Mouse (Mus musculus) T-helper 17 cell (primary cell): ENCODE measurements around the gene Kpnb1.

Experiments used
- in situ Hi-C, 2 experiments: fragments of 300-600 bp; cut with MboI, MseI; formaldehyde crosslinking; loops; 1 replicate in 1 of 2; 2 replicates in 1 of 2; pipeline ENCODE4 v1.15.1; 2025; ENCODE audit warnings: high pct_unique_total_duplicates in 2 of 2

Gene Kpnb1

DNA sequence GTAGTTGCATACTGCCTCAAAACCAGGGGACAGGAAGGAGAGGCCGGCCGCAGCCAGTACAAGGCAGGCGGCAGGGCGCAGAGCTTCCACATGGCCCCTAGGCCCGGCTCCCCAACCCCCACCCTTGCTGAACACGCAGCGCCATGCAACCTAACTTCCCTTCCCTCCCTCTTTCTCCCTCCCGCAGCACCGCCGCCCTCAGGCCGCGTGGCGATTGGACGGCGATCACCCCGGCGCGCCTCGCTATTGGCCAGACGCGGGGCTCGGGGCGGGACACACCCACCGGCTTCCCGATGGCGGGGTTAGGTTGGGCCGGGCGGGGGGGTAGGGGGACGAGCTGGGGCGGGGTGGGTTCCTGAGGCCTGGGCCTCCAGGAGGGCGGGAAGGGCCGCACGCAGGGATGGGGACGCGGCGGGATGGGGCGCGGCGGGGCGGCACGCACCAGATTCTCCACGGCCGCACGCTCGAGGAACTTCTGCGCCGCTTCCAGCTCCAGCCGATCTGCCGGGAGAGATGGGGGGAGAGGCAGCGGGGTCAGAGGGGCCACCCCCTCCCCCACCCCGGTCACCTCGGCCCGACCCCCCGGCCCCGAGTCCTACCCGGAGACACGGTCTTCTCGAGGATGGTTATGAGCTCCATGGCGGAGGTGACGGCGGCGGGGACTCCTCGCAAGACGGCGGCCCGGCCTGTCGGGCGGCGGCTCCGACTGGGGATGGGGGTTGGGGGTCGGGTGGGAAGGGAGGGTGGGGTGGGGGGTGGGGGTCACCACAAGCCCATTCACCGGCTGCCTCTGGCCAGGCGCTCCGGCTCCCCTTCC is 526 bp downstream of the Kpnb1 start:
- in situ Hi-C loops, result no loop called here

DNA sequence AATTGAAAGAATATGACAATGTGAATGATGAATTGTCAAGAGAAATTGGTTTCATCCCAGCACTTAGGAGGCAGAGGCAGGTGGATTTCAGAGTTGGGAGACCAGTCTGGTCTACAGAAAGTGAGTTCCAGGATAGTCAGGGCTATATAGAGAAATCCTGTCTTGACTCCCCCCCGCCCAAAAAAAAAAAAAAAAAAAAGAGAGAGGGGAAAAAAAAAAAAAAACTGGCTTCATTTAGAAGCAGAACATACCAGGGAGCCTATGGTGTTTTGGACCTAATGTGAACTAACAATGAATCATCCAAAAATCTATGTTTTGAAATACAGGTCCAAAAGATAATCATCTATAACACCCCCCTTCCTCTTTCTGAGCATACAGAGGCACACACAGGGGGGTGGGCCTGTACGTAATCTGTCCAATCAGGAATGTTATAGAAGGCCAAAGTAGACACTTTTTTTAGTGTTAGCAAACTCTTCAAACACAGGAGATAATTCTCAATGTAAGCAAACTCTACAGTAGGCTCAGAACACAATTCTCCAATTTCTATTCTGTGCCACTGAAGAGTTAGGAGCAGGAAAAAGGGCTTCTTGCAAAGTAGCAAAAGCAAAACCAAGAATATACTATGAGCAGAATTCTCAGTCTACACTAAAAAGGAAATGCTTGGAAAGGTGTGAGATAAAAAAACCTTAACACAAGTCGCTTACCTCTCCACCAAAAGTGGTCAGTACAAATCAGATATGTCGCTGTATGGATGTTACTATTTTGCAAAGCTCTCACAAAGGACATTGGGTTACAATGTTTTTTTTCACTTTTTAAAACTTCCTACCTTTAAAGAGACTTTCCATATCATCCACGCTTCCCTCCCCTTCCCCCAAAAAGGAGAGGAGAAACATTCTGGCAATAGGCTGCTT is 1.7 kb downstream of the Kpnb1 start:
- in situ Hi-C loops, result no loop called here

DNA sequence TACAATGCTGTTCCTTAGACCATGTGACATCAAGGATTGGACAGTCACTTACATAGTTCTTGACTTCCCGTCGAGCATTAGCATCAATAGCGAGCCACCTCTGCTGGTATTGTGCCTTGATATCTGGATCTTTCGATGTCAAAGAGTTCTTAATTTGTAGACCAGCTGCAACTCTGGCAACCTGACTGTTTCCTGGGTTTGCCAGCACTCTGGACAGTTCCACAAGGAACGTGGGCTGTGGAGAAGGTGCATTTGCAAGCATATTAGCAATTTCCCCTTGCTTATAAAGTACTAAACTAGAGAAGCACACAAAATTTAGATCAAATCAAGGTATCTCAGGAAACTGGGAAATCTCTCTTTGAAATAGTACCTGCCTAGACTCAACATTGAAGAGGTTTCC is 2.8 kb downstream of the Kpnb1 start:
- in situ Hi-C loops, result no loop called here

DNA sequence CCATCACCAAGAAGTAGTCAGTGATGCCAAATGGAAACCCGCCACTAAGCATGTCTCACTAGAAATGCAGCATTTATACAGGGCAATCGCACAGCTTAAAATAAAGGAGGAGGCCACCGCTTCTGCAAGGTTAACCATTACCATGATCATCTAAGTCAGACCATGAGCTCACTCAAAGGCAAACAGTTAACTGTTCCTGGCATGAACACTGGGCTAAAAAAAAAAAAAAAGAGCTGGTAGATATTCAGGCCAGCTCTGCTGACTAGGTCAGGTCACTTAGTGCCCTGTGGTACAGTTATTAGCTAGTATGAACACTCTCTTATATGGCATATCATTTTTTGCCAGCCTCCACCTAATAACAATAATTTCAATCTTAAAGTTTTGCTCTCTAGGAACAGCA is 5.2 kb downstream of the Kpnb1 start:
- in situ Hi-C loops, result no loop called here

DNA sequence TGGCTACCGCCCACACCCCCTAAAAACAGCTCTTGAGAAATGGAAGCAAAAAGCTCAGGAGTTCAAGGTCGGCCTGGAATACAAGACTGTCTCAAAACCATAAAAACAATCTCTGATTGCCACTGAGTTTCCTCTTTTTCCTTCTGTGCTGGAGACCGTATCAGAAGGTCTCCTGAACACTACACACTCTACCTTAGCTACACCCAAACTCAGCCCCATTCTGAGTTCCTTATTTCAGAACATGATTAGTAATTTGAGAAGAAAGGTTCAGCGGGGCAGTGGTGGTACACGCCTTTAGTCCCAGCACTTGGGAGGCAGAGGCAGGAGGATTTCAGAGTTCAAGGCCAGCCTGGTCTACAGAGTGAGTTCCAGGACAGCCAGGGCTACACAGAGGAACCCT is 6.6 kb downstream of the Kpnb1 start:
- in situ Hi-C loops, result no loop called here

DNA sequence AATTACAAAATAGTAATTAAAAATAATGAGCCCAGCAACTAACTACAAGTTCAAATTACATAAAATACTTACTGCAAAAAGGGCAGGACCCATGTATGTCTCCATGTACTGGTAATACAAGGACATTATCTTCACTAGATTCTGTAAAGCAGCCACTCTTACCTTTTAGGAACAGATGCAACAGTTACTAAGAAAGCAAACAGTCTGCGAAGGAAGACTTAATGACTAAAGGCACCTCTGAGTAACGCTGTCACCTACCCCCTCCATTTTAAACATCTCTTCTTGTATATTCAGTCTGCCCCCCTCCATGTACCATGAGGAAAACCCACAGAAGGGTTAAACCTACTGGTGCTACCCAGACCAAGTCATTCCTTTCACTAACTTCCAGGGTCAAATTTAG is 9.5 kb downstream of the Kpnb1 start:
- in situ Hi-C loops, result no loop called here

DNA sequence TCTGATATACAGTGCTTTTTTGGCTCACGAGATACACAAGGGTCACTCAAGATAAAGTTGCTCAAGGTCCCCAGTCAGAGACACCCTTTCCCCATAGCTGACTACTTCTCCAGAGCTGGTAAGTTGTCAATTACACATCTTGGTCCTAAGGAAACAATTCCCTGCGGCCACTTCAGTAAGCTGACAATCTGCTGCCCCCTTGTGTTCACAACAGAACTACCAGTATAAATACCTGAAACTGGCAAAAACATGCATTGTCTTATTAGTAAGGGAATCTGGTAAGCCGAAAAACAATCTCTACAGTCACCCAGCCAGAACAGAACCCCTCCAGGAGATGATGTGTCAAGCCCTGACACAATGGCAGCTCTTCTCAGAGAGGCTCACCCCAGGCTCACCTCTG is 10.8 kb downstream of the Kpnb1 start:
- in situ Hi-C loops, result no loop called here

DNA sequence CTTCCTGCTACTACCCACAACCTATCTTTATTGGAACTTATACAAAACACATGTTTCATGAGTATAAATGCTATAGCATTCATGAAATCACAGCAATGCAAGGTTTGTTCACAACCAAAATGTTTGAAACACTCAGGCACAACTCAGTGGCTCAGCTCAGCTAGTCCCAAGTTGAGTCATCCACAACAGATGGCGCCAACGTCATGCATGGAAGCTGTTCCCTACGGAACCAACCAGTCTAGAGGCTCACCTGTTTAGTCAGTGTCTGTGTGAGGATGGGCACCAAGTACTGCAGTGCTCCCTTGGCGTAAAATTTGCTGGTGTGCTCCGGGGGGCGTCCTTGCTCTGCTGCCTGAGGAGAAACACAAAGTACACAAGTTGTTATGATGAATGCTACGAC is 12.2 kb downstream of the Kpnb1 start:
- in situ Hi-C loops, result no loop called here

DNA sequence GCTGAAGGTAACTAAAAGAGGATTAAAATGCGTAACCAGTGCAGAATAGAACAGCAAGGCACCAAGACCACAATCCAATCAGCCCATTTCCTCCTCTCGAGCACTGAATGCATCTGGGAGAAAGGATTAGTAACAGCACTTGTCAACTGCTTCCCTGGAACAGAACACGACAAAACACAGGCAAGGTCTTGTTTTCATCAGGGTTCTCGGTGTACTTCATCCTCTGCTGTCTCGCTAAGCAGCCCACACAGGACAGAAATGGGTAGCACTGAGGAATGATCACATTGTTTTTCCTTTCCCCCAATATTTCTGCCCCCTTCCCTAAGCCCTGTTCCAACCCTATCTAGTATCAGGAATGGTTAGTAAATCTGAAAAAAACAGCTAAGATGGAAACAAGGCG is 27.3 kb downstream of the Kpnb1 start:
- in situ Hi-C loops, result loop anchor here (5.0 to 25.0 kb wide), 4 partner anchors 67 to 1852 kb away; partner anchors contain the start of gene Top2a (in 1 of the 2)

DNA sequence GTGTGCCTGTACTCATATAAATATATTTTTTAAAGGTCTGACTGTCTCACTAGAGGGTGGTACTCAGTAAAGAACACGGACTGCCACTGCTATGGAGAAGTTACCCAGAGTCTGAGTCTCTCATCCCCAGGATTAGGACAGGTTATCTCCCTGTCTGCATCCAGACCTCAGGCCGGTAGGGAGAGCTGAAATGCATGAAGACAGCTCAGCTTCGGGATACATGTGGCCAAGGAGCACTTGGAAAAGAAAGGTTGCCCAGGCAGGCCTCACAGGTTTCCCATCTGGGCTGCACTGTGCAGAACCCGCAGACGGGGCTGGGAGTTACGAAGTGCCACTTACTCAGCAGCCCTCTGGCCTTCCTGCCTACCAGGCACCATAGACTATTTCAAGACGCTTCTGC is 30.7 kb downstream of the Kpnb1 start:
- in situ Hi-C loops, result loop anchor here in 1 of 2 experiments (25.0 kb wide), 2 partner anchors 1080 to 1855 kb away; partner anchors contain the start of gene Top2a

DNA sequence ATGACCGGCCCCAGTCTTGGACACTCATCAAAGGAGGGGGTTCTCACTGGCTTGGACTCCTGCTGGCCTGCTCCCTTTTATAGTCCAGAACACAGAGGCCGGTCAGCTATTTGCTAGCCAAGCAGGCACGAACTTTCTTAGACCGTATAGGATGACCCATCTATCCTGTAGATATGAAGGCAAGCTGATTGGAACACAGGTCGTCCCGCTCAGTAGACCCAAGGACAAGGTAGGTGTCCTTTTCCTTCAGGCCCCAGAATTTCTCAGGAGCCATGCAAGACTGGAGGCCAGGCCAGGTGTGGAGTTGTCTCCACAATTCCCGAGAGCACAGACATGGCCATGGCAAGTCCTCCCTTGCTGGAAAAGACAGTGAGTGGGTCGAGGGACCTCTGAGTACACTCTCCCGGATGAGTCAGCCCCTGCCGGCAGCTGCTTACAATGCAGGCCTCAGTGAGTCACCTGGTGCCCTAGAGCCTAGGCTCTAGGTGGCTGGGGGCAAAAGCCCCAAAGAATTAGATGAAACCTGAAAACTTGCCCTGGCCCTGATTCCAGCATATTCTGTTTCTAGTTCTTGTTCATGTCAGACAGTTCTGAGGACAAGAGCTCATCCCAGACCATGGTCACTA is 34.9 kb downstream of the Kpnb1 start:
- in situ Hi-C loops, result loop anchor here in 1 of 2 experiments (25.0 kb wide), 2 partner anchors 1085 to 1860 kb away; partner anchors contain the start of gene Top2a

DNA sequence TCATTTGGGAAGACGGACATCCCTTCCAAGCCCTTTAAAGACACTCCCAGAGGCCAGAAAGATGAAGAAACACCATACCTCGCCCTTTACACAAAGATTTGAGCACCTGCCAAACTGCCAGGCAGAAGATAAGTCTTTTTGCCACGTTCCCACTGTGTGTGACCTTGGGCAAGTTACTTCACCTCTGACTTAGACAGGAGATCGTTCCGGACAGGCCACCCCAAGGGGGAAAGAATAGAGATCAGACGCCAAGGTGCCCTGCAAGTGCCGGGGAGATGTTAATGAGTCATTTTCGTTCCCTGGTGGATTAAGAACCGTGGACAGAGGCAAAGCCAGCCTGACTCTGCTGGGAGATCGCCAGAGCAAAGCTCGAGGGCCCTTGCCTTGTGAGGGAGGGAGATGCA is 35.7 kb downstream of the Kpnb1 start:
- in situ Hi-C loops, result loop anchor here in 1 of 2 experiments (25.0 kb wide), 2 partner anchors 1085 to 1860 kb away; partner anchors contain the start of gene Top2a

DNA sequence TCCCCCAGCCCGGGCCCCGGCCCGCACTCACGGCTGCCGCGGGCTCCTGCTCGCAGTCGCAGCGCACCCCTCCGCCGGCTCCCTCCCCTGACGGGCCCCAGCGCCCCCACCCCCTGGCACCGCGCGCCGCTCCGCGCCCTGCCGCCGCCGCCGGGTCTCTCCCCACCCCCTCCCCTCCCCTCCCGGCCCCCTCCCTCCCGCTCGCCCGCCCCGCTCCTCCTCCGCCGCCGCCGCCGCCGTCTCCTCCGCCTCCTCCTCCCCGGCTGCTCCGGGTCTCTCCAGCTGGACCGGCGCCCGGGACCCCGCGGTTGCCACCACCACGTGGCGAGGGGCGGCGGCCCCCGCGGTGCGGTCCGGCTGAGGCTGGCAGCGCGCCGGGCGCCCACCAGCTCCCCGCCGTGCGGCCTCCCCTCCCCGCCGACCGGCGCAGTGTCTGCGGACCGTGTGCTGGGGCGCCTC is 36.3 kb downstream of the Kpnb1 start, which contains the start of gene Tbkbp1:
Tbkbp1 (minus strand) TSS at position 153 of the 459 bp plus-strand sequence.
- in situ Hi-C loops, result loop anchor here in 1 of 2 experiments (25.0 kb wide), 2 partner anchors 1086 to 1861 kb away; partner anchors contain the start of gene Top2a

DNA sequence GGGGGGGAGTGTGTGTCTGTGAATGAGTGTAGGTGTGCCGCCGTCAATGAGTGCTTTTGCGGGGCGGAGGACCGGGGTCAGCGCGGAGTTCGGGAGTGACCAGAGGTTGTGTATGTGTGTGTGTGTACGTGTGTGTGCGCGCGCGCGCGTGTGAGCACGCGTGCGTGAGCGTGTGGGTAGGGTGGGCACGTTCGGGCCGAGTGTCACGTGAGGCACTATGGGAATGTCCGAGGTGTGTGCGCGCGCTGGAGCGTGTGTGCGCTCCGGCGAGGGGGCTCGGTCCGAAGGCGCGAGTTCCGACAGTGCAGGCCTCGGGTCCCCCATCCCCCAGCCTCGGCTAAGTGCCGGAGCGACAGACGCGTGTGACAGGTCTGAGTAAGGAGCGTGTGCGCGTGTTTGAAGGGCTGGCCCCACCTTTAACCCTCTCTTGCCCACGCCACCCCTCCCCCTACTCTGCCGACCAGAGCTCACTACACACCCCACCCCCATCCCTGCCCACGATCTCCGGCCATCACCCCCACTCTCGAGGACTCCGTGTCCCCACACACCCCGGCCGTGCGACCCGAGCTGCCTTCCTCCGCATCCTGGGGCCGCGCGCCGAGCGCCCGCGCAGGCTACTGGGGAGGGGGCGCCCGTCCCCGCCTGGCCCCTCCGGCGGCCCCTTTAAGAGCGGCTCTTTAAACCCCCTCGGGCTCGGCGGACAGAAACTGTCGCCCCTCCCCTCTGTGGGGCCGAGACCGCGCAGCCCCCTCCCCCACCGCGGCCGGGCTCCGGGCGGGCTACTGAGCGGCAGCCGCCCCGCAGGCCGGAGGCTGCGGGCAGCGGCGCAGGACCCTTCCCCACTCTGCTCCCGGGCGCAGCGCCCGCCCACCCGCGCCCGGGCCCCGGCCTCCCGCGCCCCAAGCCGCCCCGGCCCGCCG is 37.0 kb downstream of the Kpnb1 start:
- in situ Hi-C loops, result loop anchor here in 1 of 2 experiments (25.0 kb wide), 2 partner anchors 1087 to 1862 kb away; partner anchors contain the start of gene Top2a

DNA sequence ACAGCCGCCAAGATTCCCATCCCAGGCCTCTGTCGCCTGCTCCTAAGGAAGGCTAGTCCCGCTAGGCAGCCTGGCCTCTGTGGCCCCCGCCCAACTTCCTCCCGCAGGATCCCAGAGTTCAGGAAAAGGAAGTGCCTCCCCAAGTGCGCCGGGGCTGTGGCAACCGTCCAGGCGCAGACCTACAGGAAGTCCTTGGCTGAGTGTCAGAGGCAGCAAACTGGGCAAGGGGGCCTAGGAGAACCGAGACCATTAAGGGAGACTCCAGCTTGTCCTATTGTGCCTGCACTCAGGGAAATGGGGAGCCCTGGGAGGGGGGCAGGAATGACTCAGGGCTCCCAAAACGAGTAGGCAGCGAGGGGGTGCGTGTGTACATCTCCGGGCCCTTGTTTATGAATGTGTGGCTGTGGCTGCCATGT is 37.7 kb downstream of the Kpnb1 start:
- in situ Hi-C loops, result loop anchor here (5.0 to 25.0 kb wide), 6 partner anchors 38 to 1862 kb away; partner anchors contain the start of genes Msl1 (in 1 of the 2), Nr1d1 (in 1 of the 2), Skap1 (in 1 of the 2) and Top2a (in 1 of the 2)

DNA sequence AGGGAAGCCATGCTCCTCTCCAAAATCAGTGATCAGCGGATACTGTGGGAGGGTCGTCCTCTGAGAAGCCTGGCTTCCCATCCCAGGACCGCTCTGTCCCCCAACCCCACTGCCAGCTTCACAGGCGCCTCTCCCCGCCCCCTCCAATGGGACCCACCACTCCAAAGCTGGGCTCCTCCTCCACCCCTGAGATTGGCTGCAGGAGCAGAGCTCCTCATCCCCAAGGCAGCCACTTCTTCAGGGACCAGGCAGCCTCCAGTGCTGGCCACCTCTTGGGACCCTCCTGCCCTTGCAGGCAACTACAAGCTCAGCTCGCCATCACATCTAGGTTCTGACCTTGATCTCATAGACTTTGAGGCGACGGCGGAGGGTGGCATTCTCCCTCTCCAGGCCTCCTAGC is 38.7 kb downstream of the Kpnb1 start:
- in situ Hi-C loops, result loop anchor here (5.0 to 25.0 kb wide), 4 partner anchors 37 to 1638 kb away; partner anchors contain the start of genes Msl1 (in 1 of the 2), Nr1d1 (in 1 of the 2) and Skap1 (in 1 of the 2)

DNA sequence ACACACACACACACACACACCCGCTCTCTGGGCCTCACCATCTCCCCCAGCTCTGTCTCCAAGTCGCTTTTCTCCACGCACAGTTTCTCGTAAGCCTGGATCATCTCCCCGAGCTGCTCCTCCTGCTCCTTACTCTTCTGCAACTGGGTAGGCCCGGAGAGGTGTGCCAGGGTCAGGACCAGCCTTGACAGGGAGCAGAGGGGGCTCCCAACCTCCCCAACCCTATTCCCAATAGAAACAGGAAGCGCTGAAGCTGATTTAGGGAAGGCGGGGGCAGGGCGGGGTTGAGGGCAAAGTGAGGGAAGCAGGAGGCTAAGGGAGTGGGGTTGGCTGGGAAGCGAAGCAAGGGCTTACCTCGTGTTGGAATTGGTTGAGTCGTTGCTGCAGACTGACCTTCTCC is 39.1 kb downstream of the Kpnb1 start:
- in situ Hi-C loops, result loop anchor here (5.0 to 25.0 kb wide), 4 partner anchors 36 to 1639 kb away; partner anchors contain the start of genes Msl1 (in 1 of the 2), Nr1d1 (in 1 of the 2) and Skap1 (in 1 of the 2)

DNA sequence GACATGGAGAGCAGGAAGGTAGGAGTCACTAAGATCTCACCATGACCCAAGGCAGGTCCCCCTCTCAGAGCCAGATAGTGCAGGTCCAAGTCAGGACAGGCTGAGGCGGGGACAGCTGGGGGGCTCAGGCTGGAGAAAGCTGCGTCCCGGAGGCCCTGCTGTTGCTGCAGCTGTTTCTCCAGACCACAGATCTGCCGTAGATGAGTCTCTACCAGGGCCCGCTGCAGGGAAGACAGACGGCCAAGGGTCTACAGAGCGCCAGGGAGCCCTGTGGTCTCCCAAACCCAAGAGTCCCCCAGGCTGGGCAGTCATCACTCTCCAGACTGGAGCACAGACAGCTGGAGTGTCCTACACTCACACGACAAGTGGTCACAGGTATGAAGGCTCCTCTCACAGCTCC is 40.3 kb downstream of the Kpnb1 start:
- in situ Hi-C loops, result loop anchor here (5.0 to 25.0 kb wide), 4 partner anchors 35 to 1640 kb away; partner anchors contain the start of genes Msl1 (in 1 of the 2), Nr1d1 (in 1 of the 2) and Skap1 (in 1 of the 2)

DNA sequence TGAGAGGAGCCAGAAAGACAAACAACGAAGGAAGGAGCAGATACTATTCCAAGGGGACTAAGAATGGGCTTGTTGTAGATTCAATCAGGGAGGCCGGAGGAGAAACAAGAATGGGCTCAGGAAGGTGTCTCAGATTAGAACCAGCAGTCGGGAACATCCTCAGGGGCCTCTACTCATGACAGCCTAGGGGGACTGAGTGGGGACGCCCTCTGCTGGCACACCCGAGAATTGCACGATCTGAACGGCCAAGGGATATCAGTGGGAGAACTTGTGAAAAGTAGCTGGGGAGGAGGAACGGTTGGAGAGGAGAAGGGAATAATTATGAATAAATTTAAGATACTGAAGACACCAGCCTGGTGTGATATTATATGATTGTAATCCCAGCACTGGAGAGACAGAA is 41.0 kb downstream of the Kpnb1 start:
- in situ Hi-C loops, result loop anchor here (5.0 to 25.0 kb wide), 4 partner anchors 34 to 1641 kb away; partner anchors contain the start of genes Msl1 (in 1 of the 2), Nr1d1 (in 1 of the 2) and Skap1 (in 1 of the 2)
